In genomic region chr2:71852161-71852560, GRCm38 (mm10) we compare ENCODE assay signal across 7 mouse cellular contexts. TPM values are rescaled to one million over a fixed set of nuclear protein-coding genes. Genes with fewer than 3 reads are reported as not detected.
DNase-seq lines count a peak whose midpoint lies in the region; ATAC-seq and TF ChIP-seq lines count a peak whose summit lies in the region.
"Not testable (repeated sequence)": the region's sequence is repeated elsewhere in the genome, so short reads cannot be mapped to it uniquely, and the experiment has no call there.

No protein-coding gene starts in this region.

- ATAC-seq in heart, embryonic 16.5 days (replicated peaks; ENCODE audit: extremely low read depth, insufficient read depth, low FRiP score): peak; percentile 63; the same call in 1 of the 2 replicates
- 0 out of 2 replicates have a peak, but pooled peaks have one; percentile 39 for ATAC-seq in kidney, embryonic 16.5 days (ENCODE audit: low FRiP score, low TSS enrichment)

- peaks cover 24% of the 10 kb centered on the region for H3K36me3 ChIP-seq in embryonic facial prominence, embryonic 10.5 days (replicated peaks)
- peaks cover 12% of the 10 kb centered on the region for H3K36me3 ChIP-seq in heart, embryonic 16.5 days (ENCODE audit: control insufficient read depth, insufficient read depth)
- peaks cover 21% of the 10 kb centered on the region for H3K36me3 ChIP-seq in kidney, embryonic 16.5 days (ENCODE audit: insufficient read depth, low read length)
- H3K36me3 ChIP-seq in liver, adult 2 months (ENCODE audit: control insufficient read depth, insufficient read depth, low read length): not testable (repeated sequence)

- not testable (repeated sequence) for H3K27me3 ChIP-seq in embryonic facial prominence, embryonic 10.5 days (replicated peaks; ENCODE audit: low read depth, poor library complexity, severe bottlenecking); heart, embryonic 16.5 days (ENCODE audit: control insufficient read depth, insufficient read depth, low read length); kidney, embryonic 16.5 days (ENCODE audit: insufficient read depth, low read length); liver, adult 2 months (ENCODE audit: control insufficient read depth, insufficient read depth, low read length)

- peak; percentile 36 for TF ChIP-seq CTCF in liver, adult 2 months (IDR thresholded peaks at IDR 0.05; ENCODE audit: low read depth, low read length)

- not testable (repeated sequence) for H3K27ac ChIP-seq in embryonic facial prominence, embryonic 10.5 days (replicated peaks); heart, embryonic 16.5 days (ENCODE audit: low read length); kidney, embryonic 16.5 days (ENCODE audit: low read length); liver, adult 2 months (replicated peaks; ENCODE audit: insufficient read depth, low read depth, low read length)

- H3K4me2 ChIP-seq in heart, embryonic 16.5 days (ENCODE audit: low read depth, low read length); kidney, embryonic 16.5 days (replicated peaks; ENCODE audit: low read depth, low read length): not testable (repeated sequence)

- H3K4me1 ChIP-seq in embryonic facial prominence, embryonic 10.5 days; heart, embryonic 16.5 days (ENCODE audit: control insufficient read depth, insufficient read depth, low read length); kidney, embryonic 16.5 days (ENCODE audit: insufficient read depth, low read length); liver, adult 2 months (ENCODE audit: control insufficient read depth, insufficient read depth, low read length): not testable (repeated sequence)

- not testable (repeated sequence) for H3K9me3 ChIP-seq in embryonic facial prominence, embryonic 10.5 days; heart, embryonic 16.5 days (replicated peaks; ENCODE audit: control insufficient read depth, low read length); kidney, embryonic 16.5 days (ENCODE audit: low read length)

- H3K4me3 ChIP-seq in embryonic facial prominence, embryonic 10.5 days; heart, embryonic 16.5 days (ENCODE audit: low read length); kidney, embryonic 16.5 days (ENCODE audit: low read length); liver, adult 2 months (ENCODE audit: insufficient read depth, low read depth, low read length): not testable (repeated sequence)

- 5% methylated on average over 7 of the region's 8 CpGs for WGBS in embryonic facial prominence, embryonic 10.5 days
- 9% methylated on average over 6 of the region's 8 CpGs for WGBS in heart, embryonic 16.5 days
- 2% methylated on average over 6 of the region's 8 CpGs for WGBS in kidney, embryonic 16.5 days
- 4% methylated on average over 7 of the region's 8 CpGs for WGBS in liver, adult 2 months

- not testable (repeated sequence) for H3K79me2 ChIP-seq in liver, adult 2 months (ENCODE audit: control insufficient read depth, insufficient read depth, low read length)

- peak; percentile 58 for DNase-seq in adrenal gland, postnatal 10 days
- peak; percentile 48 for DNase-seq in embryonic facial prominence, embryonic 10.5 days (ENCODE audit: low spot score)
- peak; percentile 21 for DNase-seq in liver, adult 2 months (ENCODE audit: extremely low read depth, low read depth, low spot score)
- DNase-seq in natural killer cell, adult 2 months (ENCODE audit: low spot score in 2 of 2): peak; percentile 20 to 54
- peak; percentile 18 to 26 for DNase-seq in spleen, postnatal 36 days (ENCODE audit: low spot score in 2 of 2)

- H3K9ac ChIP-seq in heart, embryonic 16.5 days (ENCODE audit: low read length); kidney, embryonic 16.5 days (replicated peaks; ENCODE audit: low read length); liver, adult 2 months (ENCODE audit: low read depth, low read length): not testable (repeated sequence)

- TF ChIP-seq POLR2A in liver, adult 2 months (IDR thresholded peaks at IDR 0.05; ENCODE audit: extremely low read depth, insufficient read depth, low read length): not testable (repeated sequence)

RNA-seq across cellular contexts. Expression of gene Pdk1, which starts 20.9 kb away (rescaled TPM):
- 10 to 100 TPM; 66.4 to 80.4 TPM for total RNA-seq in adrenal gland, postnatal 10 days (2021)
- polyA plus RNA-seq in embryonic facial prominence, embryonic 10.5 days (2016; fragmentation: Nextera tagmentation; extraction: Ambion mirVana): 53.6 TPM in 2 replicates
- polyA plus RNA-seq in heart, embryonic 16.5 days (2015; fragmentation: Nextera tagmentation; extraction: Ambion mirVana): 112 and 118 TPM in 2 replicates
- polyA plus RNA-seq in kidney, embryonic 16.5 days (2015; fragmentation: Nextera tagmentation; extraction: Ambion mirVana): 46.3 and 48.9 TPM in 2 replicates
- 36.6 and 77.5 TPM in 2 replicates for total RNA-seq in liver, adult 2 months (2014; rRNA removed)
- 29.1 and 42.3 TPM in 2 replicates for polyA plus RNA-seq in liver, adult 2 months (2012; rRNA removed)
